In genomic region chr3:67572918-67573317, GRCm38 (mm10) we compare ENCODE assay signal across 8 mouse cellular contexts. TPM values are rescaled to one million over a fixed set of nuclear protein-coding genes. Genes with fewer than 3 reads are reported as not detected.
DNase-seq lines count a peak whose midpoint lies in the region; ATAC-seq and TF ChIP-seq lines count a peak whose summit lies in the region.

No protein-coding gene starts in this region.

- no peaks in the 10 kb centered on the region for H3K27me3 ChIP-seq in forebrain, postnatal 0 days (ENCODE audit: insufficient read depth, low read length)
- H3K27me3 ChIP-seq in midbrain, embryonic 11.5 days (ENCODE audit: control insufficient read depth, insufficient read depth, low read length) = no peaks in the 10 kb centered on the region

- DNase-seq in cerebellum, adult 18-20 months = peak; percentile 11
- no peak for DNase-seq in cerebellum, adult 11 months
- DNase-seq in 3T3-L1 (ENCODE audit: low read depth, low spot score) = peak; percentile 70
- peak; percentile 58 for DNase-seq in brain, adult 2 months (ENCODE audit: low read depth, low spot score)
- peak; percentile 39 for DNase-seq in forebrain, postnatal 0 days
- peak; percentile 36 to 56 for DNase-seq in kidney, postnatal 4 days
- DNase-seq in midbrain, embryonic 11.5 days (ENCODE audit: low spot score, missing footprints) = peak; percentile 87
- no peak for DNase-seq in adipocyte (ENCODE audit: low spot score)

- ATAC-seq in forebrain, postnatal 0 days = peak; percentile 61
- peak; percentile 61 for ATAC-seq in midbrain, embryonic 11.5 days (ENCODE audit: low FRiP score)

- H3K4me1 ChIP-seq in forebrain, postnatal 0 days (ENCODE audit: insufficient read depth) = no peaks in the 10 kb centered on the region
- no peaks in the 10 kb centered on the region for H3K4me1 ChIP-seq in midbrain, embryonic 11.5 days (ENCODE audit: control insufficient read depth, insufficient read depth, low read length)

- 63% methylated on average over 4 of the region's 4 CpGs for WGBS in forebrain, postnatal 0 days
- WGBS in midbrain, embryonic 11.5 days = 63% methylated on average over 4 of the region's 4 CpGs

- H3K9me3 ChIP-seq in forebrain, postnatal 0 days (ENCODE audit: low read length) = no peaks in the 10 kb centered on the region
- no peaks in the 10 kb centered on the region for H3K9me3 ChIP-seq in midbrain, embryonic 11.5 days (ENCODE audit: control insufficient read depth, low read length)

- H3K4me3 ChIP-seq in forebrain, postnatal 0 days (ENCODE audit: low read depth, low read length) = no peak overlapping the region
- H3K4me3 ChIP-seq in midbrain, embryonic 11.5 days (ENCODE audit: low read depth, low read length) = no peak overlapping the region

- H3K36me3 ChIP-seq in forebrain, postnatal 0 days (ENCODE audit: insufficient read depth) = no peaks in the 10 kb centered on the region
- H3K36me3 ChIP-seq in midbrain, embryonic 11.5 days (ENCODE audit: control insufficient read depth, insufficient read depth, low read length) = no peaks in the 10 kb centered on the region

- H3K9ac ChIP-seq in forebrain, postnatal 0 days = no peak overlapping the region
- no peak overlapping the region for H3K9ac ChIP-seq in midbrain, embryonic 11.5 days (ENCODE audit: low read length)

- peak; percentile 80 for TF ChIP-seq CTCF in forebrain, postnatal 0 days (IDR thresholded peaks at IDR 0.05; ENCODE audit: low read depth)

- no peak overlapping the region for H3K4me2 ChIP-seq in forebrain, postnatal 0 days (ENCODE audit: low read depth)
- H3K4me2 ChIP-seq in midbrain, embryonic 11.5 days = no peak overlapping the region

- no peak overlapping the region for H3K27ac ChIP-seq in forebrain, postnatal 0 days (ENCODE audit: low read depth, low read length)
- no peak overlapping the region for H3K27ac ChIP-seq in midbrain, embryonic 11.5 days (ENCODE audit: low read depth, low read length)

RNA-seq across cellular contexts. Expression of gene Mfsd1, which starts 9.6 kb away (rescaled TPM):
- total RNA-seq in forebrain, postnatal 0 days (2014; rRNA removed) = 22.6 and 27.1 TPM in 2 replicates
- 27.3 and 29.0 TPM in 2 replicates for polyA plus RNA-seq in forebrain, postnatal 0 days (2015; fragmentation: Nextera tagmentation; extraction: Ambion mirVana)
- polyA plus RNA-seq in midbrain, embryonic 11.5 days (2014; fragmentation: Nextera tagmentation; extraction: Ambion mirVana) = 68.0 and 72.4 TPM in 2 replicates

RNA-seq across cellular contexts. Expression of gene Rarres1, which starts 57.6 kb away (rescaled TPM):
- total RNA-seq in forebrain, postnatal 0 days (2014; rRNA removed) = 0.69 and 2.6 TPM in 2 replicates
- 2.0 and 2.4 TPM in 2 replicates for polyA plus RNA-seq in forebrain, postnatal 0 days (2015; fragmentation: Nextera tagmentation; extraction: Ambion mirVana)
- 0.77 and 1.2 TPM in 2 replicates for polyA plus RNA-seq in midbrain, embryonic 11.5 days (2014; fragmentation: Nextera tagmentation; extraction: Ambion mirVana)

Comparison
In these comparisons a context has a peak if more than half of its experiments do, and no peak if none do; other contexts are left out.
1. DNase-seq: peak in cerebellum, adult 18-20 months (2 of 2), 3T3-L1 (single experiment), brain, adult 2 months (single experiment), forebrain, postnatal 0 days (single experiment), kidney, postnatal 4 days (2 of 2) and midbrain, embryonic 11.5 days (single experiment); none in cerebellum, adult 11 months (single experiment) and adipocyte (single experiment).